Mouse (Mus musculus) myocyte (in vitro differentiated cells): ENCODE measurements at regions not wholly inside any gene's neighbourhood (a gene's known extent, or its start where the extent isn't known, plus 50 kb on each side); places are given as distances from the start of the nearest gene placed in this dataset.

ENCODE experiments used
- H3K27me3 ChIP-seq: one replicate; pipeline ENCODE4 v1.6.1; 2011; ENCODE audit not compliant: control insufficient read depth, insufficient read depth, insufficient read length
- H3K36me3 ChIP-seq: one replicate; pipeline ENCODE4 v1.6.1; 2011; ENCODE audit not compliant: control insufficient read depth, insufficient read depth
- H3K4me2 ChIP-seq: one replicate; pipeline ENCODE4 v1.6.1; 2011; ENCODE audit warnings: low read depth, control low read depth
- H3K4me3 ChIP-seq: one replicate; pipeline ENCODE4 v1.5.1; 2011; ENCODE audit warnings: mild to moderate bottlenecking, control low read depth, moderate library complexity
- H3K79me2 ChIP-seq: one replicate; pipeline ENCODE4 v1.6.1; 2011; ENCODE audit not compliant: control insufficient read depth, insufficient read depth
- H3ac ChIP-seq: one replicate; pipeline ENCODE4 v1.6.1; 2011; ENCODE audit not compliant: control insufficient read depth, insufficient read length
- CEBPB ChIP-seq: IDR thresholded peaks from 2 replicates; pipeline ENCODE4 v1.6.1; 2011; ENCODE audit warnings: mild to moderate bottlenecking, moderate library complexity; ENCODE audit not compliant: poor library complexity, insufficient read depth, severe bottlenecking
- E2F4 ChIP-seq: IDR thresholded peaks from one replicate; pipeline ENCODE4 v1.6.1; 2011; ENCODE audit warnings: mild to moderate bottlenecking, control low read depth, moderate library complexity; ENCODE audit not compliant: insufficient read depth
- MAX ChIP-seq: IDR thresholded peaks from one replicate; pipeline ENCODE4 v1.6.1; 2011; ENCODE audit warnings: low read depth, mild to moderate bottlenecking, control low read depth
- MYOD1 ChIP-seq, 3 experiments: IDR thresholded peaks; one replicate each; pipeline ENCODE4 v1.6.1; 2011; ENCODE audit warnings: control low read depth in 2 of 3, low read depth in 2 of 3, mild to moderate bottlenecking in 2 of 3, moderate library complexity in 1 of 3; ENCODE audit not compliant: insufficient read length in 2 of 3, control insufficient read depth in 1 of 3
- MYOG ChIP-seq, 3 experiments: IDR thresholded peaks; one replicate each; pipeline ENCODE4 v1.6.1; 2011; ENCODE audit warnings: control low read depth in 2 of 3, low read depth in 2 of 3, mild to moderate bottlenecking in 2 of 3; ENCODE audit not compliant: insufficient read length in 2 of 3, control insufficient read depth in 1 of 3, insufficient read depth in 1 of 3
- POLR2A ChIP-seq: IDR thresholded peaks from one replicate; pipeline ENCODE4 v1.6.1; 2011; ENCODE audit warnings: low read depth, mild to moderate bottlenecking, control low read depth, moderate library complexity; ENCODE audit not compliant: insufficient read length
- POLR2AphosphoS2 ChIP-seq: IDR thresholded peaks from one replicate; pipeline ENCODE4 v1.6.1; 2011; ENCODE audit warnings: low read depth, control low read depth; ENCODE audit not compliant: insufficient read length
- REST ChIP-seq: IDR thresholded peaks from one replicate; pipeline ENCODE4 v1.6.1; 2011; ENCODE audit warnings: mild to moderate bottlenecking, control low read depth, moderate library complexity; ENCODE audit not compliant: insufficient read depth, insufficient read length
- SRF ChIP-seq: IDR thresholded peaks from one replicate; pipeline ENCODE4 v1.6.1; 2011; ENCODE audit warnings: low read depth; ENCODE audit not compliant: control insufficient read depth, insufficient read length
- TCF12 ChIP-seq: IDR thresholded peaks from one replicate; pipeline ENCODE4 v1.6.1; 2011; ENCODE audit warnings: mild to moderate bottlenecking, control low read depth; ENCODE audit not compliant: poor library complexity, insufficient read depth, severe bottlenecking
- TCF3 ChIP-seq: IDR thresholded peaks from one replicate; pipeline ENCODE4 v1.6.1; 2011; ENCODE audit warnings: low read depth, control low read depth; ENCODE audit not compliant: insufficient read length
- USF1 ChIP-seq: IDR thresholded peaks from one replicate; pipeline ENCODE4 v1.6.1; 2011; ENCODE audit warnings: low read depth, mild to moderate bottlenecking, control low read depth, moderate library complexity

GRCm38 (mm10) chr16:49278478-49278877 lies 221.2 kb downstream of the Myh15 start:
- no peak overlapping the region for H3ac ChIP-seq
- no peaks in the 10 kb centered on the region for H3K27me3 ChIP-seq
- H3K4me3 ChIP-seq, result no peak overlapping the region
- H3K36me3 ChIP-seq, result no peaks in the 10 kb centered on the region
- TF ChIP-seq E2F4 (no peak), MYOD1 (IDR thresholded peaks at IDR 0.05; ENCODE audit: control insufficient read depth in 1 of 3, insufficient read length in 2 of 3, low read depth in 2 of 3) (no peak), USF1 (no peak), TCF3 (no peak), CEBPB (no peak), MAX (no peak), MYOG (IDR thresholded peaks at IDR 0.05; ENCODE audit: control insufficient read depth in 1 of 3, insufficient read depth in 1 of 3, insufficient read length in 2 of 3, low read depth in 2 of 3) (no peak), SRF (no peak), TCF12 (no peak), POLR2A (no peak), POLR2AphosphoS2 (no peak)
- H3K79me2 ChIP-seq, result no peaks in the 10 kb centered on the region
- H3K4me2 ChIP-seq, result no peak overlapping the region

GRCm38 (mm10) chr16:49288096-49288714 lies 230.9 kb downstream of the Myh15 start:
- Histone ChIP-seq H3K79me2 (no peaks in the 10 kb centered on the region), H3K4me3 (no peak overlapping the region), H3K27me3 (no peaks in the 10 kb centered on the region), H3K4me2 (peak overlapping the region; percentile 57), H3ac (no peak overlapping the region), H3K36me3 (no peaks in the 10 kb centered on the region)
- no peak for TF ChIP-seq MAX
- no peak for TF ChIP-seq TCF12
- no peak for TF ChIP-seq POLR2A

- Histone ChIP-seq H3K36me3 (no peaks in the 10 kb centered on the region), H3K4me2 (peak overlapping the region; percentile 57), H3ac (no peak overlapping the region), H3K4me3 (no peak overlapping the region), H3K27me3 (no peaks in the 10 kb centered on the region), H3K79me2 (no peaks in the 10 kb centered on the region)
- TF ChIP-seq CEBPB (peak; percentile 56; the same call in 1 of the 2 replicates), TCF12 (no peak)
Measured at GRCm38 (mm10) chr16:49289200-49290079, 232.2 kb downstream of the Myh15 start.

DNA sequence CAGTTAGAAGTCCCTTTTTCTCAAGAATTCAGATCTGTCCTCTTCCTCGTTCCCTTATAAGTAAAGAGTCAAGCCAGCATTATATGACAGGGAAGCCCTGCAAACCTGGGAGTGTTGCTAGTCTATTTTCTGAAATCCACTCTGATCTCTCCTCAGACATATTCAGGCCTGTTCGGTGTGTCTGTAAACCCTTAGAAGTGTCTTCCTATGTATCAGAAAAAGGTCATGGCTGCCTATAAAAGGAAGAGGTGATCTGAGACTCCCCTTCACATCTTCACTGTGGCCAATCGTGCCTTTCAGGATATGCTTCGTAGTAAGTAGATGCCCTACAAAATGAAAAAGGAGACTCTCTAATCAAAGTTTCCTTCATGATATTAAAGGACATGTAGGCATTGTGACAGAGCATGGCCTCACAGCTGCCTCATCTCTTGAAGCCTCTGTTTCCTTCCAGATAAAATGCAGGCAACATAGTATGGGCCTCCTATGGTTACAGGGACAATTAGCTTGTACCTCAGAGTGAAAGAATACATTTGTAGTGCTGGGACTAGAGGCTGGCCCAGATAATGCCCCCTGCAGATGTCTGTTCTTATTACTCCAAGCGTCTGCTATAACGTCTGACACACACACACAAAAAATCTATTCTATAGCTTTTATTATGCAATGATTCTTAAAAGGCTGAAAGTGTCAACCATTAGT lies 246.5 kb downstream of the Myh15 start:
- TF ChIP-seq TCF3 (no peak), POLR2AphosphoS2 (no peak), MYOG (IDR thresholded peaks at IDR 0.05; ENCODE audit: control insufficient read depth in 1 of 3, insufficient read depth in 1 of 3, insufficient read length in 2 of 3, low read depth in 2 of 3) (no peak), MAX (no peak), CEBPB (no peak), SRF (no peak), USF1 (no peak), TCF12 (no peak), E2F4 (no peak), REST (no peak), MYOD1 (IDR thresholded peaks at IDR 0.05; ENCODE audit: control insufficient read depth in 1 of 3, insufficient read length in 2 of 3, low read depth in 2 of 3) (no peak), POLR2A (no peak)

GRCm38 (mm10) chr16:49304354-49304753 lies 247.1 kb downstream of the Myh15 start:
- H3ac ChIP-seq, result no peak overlapping the region
- H3K79me2 ChIP-seq, result no peaks in the 10 kb centered on the region
- TF ChIP-seq TCF3 (no peak), POLR2AphosphoS2 (no peak), REST (no peak), SRF (no peak), USF1 (no peak), POLR2A (no peak), E2F4 (no peak), TCF12 (no peak)
- H3K27me3 ChIP-seq, result no peaks in the 10 kb centered on the region
- H3K36me3 ChIP-seq, result no peaks in the 10 kb centered on the region
- no peak overlapping the region for H3K4me2 ChIP-seq
- H3K4me3 ChIP-seq, result no peak overlapping the region

More for the DNA sequence above, 246.5 kb downstream of the Myh15 start:
- H3K79me2 ChIP-seq, result no peaks in the 10 kb centered on the region
- H3K27me3 ChIP-seq, result no peaks in the 10 kb centered on the region
- no peaks in the 10 kb centered on the region for H3K36me3 ChIP-seq
- H3K4me2 ChIP-seq, result no peak overlapping the region
- H3ac ChIP-seq, result no peak overlapping the region
- H3K4me3 ChIP-seq, result no peak overlapping the region
